Mouse (Mus musculus): Measurements from ENCODE around the gene Cxcl9.
"Not testable (repeated sequence)": the region's sequence is repeated elsewhere in the genome, so short reads cannot be mapped to it uniquely, and the experiment has no call there.

The Cxcl9 gene

DNA sequence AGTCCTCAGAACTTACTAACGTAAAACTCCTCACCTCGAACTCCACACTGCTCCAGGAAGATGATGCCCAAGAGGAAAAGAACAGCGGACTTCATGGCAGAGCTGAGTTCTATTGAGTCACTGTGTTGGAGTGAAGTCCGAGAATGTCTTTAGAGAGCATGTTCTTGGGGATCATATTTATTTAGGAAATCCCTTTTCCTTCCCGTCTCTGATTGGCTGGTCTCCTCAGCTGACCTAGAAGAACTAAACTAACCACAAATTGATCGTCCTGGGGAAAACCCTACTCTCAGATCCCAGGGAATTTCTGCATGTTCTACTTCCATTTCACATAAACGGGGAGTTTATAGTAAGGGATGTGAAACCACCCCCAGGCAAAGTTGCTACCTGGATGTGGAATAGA is at the start of gene Cxcl9:
TSS of gene Cxcl9 (minus strand) at position 151 of the 400 bp plus-strand sequence.
- no peak for DNase-seq (ENCODE audit: low spot score)

DNA sequence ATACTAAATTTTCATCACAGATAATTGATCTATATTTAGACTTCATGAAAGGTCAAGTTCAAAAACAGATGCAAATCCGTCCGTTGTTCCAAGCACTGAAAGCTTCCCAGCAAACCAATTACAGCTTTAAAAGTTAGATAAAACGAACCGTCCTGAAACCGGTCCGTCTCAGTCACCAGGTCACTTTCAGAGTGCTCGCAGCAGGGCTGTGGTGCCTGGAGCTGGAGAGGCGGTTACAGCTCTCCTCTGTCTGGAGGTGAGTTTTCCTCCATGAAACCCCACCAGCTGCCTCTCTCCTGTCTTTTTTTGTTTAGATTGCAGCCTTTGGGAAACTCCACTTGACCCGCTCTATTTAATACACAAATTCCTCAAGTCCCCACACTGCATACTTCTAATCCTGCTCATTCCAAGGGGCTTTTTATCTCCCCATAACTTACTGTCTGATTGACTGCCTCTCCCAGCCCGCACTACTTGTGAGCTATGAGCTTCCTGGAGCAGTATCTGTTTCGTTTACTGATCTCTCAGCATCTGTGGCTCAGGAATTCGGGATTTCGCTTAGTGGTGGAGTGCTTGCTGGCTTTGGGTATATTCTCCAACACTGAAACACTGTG is 49.0 kb upstream of the Cxcl9 start:
- no peak for DNase-seq (ENCODE audit: low spot score)

DNA sequence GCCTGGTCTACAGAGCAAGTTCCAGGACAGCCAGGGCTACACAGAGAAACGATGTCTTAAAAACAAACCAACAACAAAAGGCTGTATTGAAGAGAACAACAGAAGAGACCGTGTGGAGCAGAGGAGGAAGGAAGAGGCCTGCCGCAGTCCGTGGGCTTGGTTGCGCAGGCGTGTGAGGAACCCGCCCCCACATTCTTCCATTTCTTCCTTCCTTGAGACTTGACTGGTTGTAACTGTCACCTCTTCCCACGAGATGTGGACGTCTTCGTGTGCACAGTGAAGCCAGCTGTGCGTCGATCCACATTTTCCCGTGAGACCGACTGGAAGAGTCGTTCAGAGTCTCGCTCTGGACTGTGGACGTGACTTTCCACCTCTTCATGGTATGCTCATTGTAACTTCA is 47.5 kb upstream of the Cxcl9 start:
- DNase-seq (ENCODE audit: low spot score), result no peak

DNA sequence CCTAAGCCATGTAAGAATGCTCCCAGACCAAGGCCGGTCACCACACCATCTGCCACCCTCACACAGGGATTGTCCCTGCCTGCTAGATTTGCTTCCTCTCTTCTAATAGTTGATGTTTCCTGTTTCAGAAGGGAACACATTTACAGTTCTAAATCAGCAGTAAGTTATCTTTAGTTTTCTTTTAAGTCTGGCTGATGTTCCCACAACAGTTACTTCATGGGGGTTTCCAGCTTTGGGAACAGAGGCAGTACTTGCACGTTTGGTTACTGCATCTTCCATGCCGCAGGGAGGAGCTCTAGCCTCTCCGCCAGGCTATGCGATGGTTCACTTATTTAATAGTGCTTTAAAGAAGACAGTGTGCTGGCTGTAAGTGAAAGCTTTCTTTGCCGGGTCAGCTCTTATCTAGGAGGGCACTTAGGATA is 46.9 kb upstream of the Cxcl9 start:
- no peak for DNase-seq (ENCODE audit: low spot score)

DNA sequence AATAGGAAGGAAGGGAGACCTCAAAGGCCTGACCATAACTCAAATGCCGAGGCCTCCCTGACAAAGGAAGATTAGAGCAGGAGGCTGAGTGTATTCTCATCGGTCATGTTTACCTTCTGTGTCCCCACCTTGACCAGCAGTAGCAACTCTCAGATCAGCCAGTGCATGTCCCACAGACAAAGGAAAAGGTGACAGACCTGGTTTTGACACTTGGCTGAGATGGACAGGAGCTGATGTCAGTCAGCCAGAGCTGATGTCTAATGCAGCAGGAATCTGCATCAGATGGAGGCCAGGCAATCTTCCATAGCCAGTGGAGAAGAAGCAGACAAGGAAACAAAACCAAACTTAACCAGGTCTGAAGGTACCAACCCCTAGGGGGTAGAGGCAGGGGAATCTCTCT is 44.7 kb upstream of the Cxcl9 start:
- no peak for DNase-seq (ENCODE audit: low spot score)

DNA sequence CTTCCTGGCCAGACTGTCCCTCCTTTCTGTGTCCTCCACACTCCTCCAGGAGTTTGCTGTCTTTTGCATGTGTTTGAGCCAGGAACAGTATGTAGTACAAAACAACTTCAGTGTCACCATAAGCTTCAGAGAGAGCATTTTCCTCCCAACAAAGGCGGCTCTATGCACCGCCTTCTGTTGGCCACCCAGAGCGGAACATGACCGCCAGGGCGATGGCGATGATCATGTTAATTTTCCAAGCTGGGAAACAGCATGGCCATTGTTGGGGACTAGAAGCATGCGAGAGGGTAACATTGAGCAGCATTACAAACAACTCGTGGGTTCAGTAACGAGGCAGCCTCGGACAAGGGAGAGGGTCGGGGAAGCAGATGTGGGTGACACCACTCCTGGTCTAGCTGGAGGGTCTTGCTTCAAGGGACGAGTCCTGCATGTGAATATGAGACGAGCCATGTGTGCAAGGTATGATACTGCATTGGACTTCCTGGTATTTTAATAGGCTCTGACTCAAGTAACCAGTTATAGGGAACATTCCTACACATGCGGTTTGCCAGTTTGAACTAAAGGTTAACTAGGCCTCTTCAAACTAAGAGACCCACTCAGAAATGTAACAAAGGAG is 43.6 kb upstream of the Cxcl9 start:
- DNase-seq (ENCODE audit: low spot score), result no peak

DNA sequence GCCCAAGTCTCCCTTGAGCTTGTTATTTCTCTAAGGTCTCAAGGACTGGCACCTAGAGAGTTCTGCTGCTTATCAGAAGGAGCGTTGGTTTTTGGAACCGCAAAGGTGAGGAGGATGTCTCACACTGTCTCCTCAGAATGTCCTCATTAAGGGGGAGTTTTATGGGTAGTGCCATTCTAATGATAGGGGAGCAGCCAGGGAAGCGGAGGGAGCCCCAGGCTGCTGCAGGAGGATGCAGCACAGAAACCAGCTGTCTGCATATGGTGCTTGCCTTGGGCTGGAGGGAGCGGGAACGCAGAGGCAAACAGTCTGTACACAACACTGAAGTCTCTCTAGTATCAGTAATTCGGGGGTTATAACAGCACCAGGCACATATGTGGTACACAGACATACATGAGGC is 43.0 kb upstream of the Cxcl9 start:
- no peak for DNase-seq (ENCODE audit: low spot score)

DNA sequence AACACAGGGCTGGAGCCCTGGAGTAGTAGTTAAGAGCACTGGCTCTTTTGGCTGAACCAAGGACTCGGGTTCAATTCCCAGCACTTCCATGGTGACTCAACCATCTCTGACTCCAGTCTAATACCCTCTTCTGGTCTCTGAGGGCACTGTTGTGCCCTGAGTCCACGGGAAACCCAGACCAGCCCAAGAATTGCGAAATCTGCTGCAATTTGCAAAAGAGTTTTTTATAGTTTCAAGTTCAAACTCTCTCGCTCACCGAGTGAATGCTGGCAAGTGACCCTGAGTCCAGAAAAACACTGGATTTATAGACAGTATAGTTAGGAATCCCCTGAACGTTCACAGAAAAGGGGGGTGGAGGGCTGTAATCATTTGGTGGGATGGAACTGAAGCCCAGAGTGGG is 42.5 kb upstream of the Cxcl9 start:
- peak; percentile 81 for DNase-seq (ENCODE audit: low spot score)

DNA sequence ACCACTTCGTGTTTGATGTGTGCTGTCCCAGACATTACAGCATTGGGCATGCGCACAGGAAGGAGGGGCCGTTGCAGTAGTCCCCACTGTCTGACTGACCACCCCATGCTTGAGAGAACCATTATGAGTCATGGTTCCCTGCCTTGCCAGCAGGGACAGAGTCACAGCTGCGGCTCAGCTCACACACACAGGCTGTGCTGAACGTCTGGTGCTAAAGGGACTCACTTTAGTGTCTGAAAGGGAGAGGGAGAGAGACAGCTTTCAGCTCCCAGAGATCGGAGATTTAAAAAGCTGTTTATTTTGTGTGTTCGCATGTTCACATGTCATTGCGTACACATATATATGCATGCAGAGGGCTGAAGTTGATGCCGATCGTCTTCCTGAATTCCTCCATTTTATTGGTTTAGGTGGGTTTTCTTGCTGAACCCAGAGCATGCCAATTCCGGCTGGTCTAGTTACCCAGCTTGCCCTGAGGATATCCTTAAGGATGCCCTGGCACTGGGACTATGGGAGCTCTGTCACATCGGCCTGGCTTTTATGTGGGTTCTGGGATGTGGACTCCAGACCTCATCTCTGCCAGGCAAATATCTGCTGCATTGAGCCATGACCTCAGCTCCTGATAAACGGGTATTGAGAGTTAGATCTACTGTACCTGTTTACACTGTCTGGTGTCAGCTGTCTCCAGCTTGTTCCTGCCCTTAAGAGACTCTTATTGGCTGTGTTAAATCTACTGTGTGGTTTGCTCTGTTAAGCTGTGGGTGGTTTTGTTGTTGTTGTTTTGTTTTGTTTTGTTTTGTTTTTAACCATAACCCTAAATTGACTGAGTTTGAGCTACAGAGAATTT is 41.5 kb upstream of the Cxcl9 start:
- peak; percentile 48 for DNase-seq (ENCODE audit: low spot score)

DNA sequence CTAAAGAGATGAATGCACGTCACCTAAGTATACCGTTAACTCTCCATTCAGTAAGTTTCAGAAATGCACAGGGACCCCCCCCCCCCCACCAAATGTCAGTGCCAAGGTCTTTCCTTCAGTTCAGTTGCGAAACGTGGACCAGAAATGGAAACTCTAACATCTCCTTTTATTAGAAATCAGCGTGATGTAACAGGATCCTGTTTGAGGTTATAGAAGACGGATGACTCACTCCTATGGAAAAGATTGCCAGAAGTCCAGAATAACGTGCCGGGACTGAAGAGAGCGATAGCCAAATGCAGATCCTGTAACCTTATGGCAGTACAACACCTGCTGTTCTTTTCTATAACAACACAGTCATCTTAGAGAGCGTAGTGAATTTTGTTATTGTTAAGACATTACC is 40.5 kb upstream of the Cxcl9 start:
- peak; percentile 52 for DNase-seq (ENCODE audit: low spot score)

DNA sequence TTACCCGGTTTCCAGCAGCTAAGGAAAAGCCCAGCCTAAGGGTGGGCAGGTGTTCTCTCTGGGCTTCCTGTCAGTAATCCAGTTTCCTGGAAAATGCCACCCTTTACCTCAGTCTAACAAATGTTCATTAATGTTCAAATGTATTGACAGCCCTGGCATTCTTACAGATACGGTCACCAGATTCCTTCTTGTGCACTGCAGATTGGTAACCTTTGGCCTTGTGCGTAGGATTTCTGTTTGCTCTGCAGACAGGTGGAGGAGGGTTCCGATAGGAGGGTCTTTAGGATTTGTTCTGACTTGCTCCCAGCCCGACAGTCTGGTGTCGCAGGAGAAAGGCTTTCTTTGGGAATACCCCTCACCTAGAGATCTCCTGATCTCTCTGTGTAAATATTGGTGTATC is 38.7 kb upstream of the Cxcl9 start:
- DNase-seq (ENCODE audit: low spot score), result no peak

DNA sequence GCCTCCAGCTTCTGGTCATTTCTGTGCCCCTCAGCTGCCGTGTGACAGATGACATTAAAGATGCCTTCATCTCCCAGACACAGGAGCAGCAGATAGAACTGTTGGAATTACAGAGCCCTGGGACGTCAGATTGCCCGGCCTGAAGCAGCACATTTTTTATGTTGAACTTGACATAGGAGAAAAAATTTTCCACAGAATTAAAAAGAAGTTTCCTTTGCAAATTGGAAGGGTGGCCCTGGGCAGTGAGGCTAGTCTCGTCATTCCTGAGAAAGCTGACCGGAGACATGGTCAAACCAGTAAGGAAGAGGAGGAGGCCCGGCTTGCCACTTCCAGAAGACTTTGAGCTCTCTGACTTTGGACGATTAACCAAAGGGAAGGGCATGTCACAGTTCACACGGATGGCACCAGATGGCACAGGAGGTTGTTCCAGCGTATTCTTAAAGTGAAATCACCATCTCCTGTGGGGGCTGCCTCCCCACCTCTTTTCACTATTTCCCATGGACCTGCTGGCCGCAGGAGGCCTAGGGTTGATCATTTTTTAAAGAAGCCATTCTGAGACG is 37.3 kb upstream of the Cxcl9 start:
- DNase-seq (ENCODE audit: low spot score), result no peak

DNA sequence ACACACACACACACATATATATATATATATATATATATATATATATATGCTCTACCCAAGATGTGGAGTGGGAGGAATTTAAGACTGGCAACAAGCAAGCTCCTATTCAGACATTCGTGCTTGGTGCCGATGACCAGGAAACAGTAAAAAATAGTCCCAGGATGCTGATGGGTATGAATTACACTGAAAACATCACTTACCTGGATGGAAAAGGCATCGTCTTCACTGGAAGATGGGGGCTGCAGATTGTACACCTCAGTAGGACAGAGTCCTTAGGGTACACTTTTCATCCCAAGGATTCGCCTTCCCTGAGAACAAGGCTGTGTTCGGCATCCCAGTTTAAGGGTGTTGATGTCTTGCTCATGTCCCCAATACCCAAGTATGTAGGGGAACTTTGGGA is 36.1 kb upstream of the Cxcl9 start:
- no peak for DNase-seq (ENCODE audit: low spot score)

DNA sequence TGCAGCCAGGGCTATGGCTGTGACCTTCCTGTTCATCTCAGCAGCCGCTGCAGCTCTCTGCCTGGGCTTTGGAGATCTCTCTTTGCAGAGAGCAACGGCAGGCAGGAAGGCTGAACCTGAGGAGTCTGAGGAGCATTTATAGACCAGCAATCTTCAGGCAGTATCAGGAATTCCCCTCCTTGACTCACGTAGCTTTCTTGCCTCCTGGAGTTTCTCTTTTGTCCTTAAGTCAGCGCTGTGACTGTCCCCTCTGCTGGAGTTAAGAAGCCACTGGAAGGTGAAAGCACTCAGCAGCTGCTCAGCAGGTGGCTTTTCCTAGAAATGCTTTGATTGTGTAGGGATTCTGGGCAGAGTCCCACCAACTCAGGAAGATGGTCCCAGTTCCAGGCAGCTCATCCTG is 35.3 kb upstream of the Cxcl9 start:
- no peak for DNase-seq (ENCODE audit: low spot score)

DNA sequence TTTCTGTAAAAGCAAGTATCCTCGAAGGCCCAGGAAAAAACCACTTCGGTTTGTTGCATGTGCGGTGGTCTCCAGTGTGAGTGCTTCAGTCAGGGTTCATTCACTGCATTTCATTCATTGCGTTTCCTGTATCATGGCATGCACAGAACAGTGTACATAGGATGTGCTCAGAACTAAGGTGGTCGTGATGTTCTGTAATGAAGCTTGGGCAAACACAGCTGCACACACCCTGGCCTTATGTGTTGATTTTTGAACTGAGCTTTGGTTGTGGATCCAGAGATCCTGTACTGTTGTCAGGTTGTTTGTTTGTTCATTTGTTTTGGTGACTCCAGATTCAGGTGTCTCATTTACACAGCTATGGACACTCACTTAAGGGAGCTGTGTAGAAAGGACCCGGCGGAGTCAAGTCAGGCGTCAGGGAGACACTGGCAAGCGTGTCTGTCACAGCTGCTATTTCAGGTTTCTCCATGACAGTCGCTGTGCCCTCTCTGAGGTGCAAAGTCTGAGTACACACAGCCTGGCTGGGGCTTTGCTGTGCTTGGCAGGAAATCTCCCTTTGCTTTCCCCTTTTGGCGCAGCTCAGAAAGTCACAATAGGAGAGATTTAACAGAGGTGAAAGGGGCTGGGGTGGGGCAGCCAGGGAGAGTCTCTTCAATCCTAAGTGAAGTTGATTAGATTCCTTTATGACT is 31.0 kb upstream of the Cxcl9 start:
- DNase-seq (ENCODE audit: low spot score), result no peak

DNA sequence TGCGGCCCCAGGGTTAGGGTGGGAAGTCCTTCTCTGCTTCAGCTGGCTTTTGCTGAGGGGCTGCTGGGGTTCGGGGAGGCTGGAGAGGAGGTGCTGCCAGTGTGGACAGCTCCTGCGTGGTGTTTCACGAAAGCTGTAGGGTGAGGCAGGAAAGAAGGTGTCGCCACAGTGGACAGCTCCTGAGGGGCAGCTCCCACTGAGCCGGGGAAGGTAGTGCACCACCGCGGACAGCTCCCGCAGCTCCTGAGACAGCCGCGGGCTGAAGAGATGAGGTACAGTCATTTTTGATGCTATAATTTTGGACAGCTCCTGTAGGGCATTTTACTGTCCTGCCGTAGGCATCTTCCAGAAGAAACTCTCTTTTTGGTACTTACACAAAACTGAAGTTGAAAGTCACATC is 30.2 kb upstream of the Cxcl9 start:
- no peak for DNase-seq (ENCODE audit: low spot score)

DNA sequence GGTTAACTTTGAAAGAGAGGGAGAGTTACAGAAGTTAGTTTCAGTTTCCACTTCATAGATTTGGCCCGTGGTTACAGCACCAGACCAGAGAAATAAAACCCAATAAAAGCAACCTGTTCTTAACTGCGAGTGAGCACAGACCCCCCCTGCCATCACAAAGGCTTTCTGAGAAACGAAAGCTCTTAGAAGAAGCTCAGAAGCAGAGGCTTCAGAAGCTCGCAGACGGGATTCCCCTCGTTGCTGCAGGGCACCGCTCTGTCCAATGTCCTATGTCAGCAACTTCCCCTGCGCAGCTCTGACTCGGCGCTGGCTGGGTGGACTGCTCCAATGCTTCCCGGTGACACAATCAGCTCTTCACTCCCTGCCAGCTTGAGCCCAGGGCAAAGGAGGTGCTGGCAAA is 25.6 kb upstream of the Cxcl9 start:
- DNase-seq (ENCODE audit: low spot score), result no peak

DNA sequence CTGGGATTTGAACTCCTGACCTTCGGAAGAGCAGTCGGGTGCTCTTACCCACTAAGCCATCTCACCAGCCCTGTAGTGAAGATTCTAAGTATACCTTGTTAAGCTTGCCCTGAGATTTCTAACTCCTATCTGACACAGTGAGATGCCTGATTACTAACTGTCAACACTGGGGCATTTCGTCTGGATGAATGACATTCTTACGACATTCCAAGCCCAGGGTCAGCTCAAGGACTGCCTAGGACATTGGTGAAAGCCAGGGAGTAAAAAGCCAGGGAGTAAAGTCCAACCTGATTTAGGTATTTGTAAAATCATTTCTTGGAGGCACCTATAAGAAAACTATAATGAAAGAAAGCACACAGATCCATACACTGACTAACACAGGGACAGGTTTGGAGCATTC is 24.8 kb upstream of the Cxcl9 start:
- not testable (repeated sequence) for DNase-seq (ENCODE audit: low spot score)

DNA sequence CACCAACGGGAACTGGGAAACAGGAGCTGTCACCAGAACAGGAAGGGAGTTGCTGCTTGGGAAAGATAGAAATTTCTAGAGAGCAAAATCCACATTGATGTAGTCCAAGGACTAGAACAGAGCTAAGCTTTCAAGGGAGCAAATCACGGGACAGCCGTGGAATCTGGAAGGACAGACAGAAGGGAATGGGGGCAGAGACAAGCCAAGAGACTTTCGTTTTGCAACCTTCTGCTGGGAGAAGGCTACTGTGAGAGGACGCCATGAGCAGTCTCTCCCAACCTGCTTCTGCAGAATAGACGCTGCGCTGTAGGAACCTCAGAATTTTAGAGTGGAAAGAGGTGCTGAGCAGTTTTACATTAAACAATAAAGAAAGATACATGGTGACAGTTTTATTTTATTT is 21.9 kb upstream of the Cxcl9 start:
- DNase-seq (ENCODE audit: low spot score), result no peak

DNA sequence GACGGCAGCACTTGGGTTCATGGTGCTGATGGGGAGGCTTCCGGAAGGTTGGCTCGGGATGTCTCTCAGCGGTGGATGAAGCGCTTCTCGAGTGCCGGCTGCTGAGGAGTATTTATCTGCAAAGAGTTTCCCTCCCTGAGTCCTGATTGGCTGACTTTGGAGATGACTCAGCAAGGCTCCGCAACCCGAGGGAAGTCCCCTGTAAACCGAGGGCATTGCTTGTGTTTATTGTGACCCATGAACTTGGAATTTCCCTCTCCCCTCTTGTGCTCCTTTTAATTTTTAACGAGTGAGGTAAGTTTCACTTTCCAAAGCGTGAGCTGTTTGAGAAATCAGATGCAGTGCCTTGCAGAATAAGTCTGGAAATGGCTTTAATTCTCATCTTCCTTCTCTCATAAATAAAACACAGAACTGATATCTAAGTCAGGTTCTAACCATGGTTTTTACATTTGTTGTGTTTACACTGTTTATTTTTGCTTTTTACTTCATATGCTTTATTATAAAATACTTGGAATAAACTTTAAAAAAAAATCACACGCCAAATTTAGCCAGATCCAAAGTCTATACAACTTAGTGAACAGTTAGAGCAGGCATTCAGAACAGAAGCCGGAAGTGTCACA is 21.0 kb upstream of the Cxcl9 start, which contains the start of gene Cxcl10:
TSS of gene Cxcl10 (minus strand) at position 96 of the 620 bp plus-strand sequence.
- no peak for DNase-seq (ENCODE audit: low spot score)

DNA sequence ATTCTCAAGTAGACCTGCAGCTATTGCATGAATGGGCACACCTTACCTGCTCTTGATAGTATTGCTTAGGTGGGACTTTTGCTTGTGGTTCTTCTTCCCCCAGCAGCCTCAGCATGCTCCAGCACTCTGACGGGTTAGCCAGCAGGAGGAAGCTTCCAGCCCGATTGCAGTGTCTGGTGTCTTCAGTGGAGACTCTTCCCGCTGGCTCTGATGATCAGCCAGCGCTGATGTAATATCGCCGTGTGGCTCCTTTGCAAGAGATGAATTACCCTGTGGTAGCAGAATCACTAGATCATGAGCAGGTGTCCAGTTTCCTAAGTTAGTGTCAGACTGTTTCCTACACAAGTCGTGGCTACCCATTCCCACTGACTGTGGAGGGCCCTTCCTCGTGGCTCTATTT is 17.1 kb upstream of the Cxcl9 start:
- DNase-seq (ENCODE audit: low spot score), result no peak

DNA sequence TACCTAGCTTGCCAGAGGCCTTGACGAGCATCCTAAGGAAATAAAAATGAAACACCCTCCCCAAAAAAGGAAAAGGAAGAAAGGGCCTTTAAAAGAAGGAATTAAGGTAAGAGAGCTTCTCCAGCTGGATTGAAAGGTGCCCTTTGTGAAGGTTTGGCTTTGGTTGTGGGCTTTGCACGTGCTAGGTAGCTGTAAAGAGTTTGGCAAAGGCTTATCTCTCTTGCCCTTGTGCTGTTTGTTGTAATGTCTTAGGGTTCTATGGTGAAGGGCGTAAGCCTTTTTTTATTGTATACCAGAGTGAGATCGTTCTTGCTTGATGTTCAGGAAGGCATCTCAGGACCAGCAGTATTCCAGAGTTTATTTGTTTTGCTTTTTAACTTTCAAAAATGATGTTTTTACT is 12.7 kb upstream of the Cxcl9 start:
- no peak for DNase-seq (ENCODE audit: low spot score)
